Mouse (Mus musculus) limb, embryonic 12.5 days (tissue): ENCODE measurements around the gene 2810006K23Rik. TPM values are rescaled to one million over a fixed set of nuclear protein-coding genes. Genes with fewer than 3 reads are reported as not detected.
"Not testable (repeated sequence)": the region's sequence is repeated elsewhere in the genome, so short reads cannot be mapped to it uniquely, and the experiment has no call there.

Experiments
- ATAC-seq: fragments of 200-750 bp; cut with Nextera tagmentation; 2 replicates; pipeline ENCODE4 v1.8.0; 2017; ENCODE audit warnings: low read depth, moderate TSS enrichment; ENCODE audit not compliant: insufficient number of reproducible peaks, insufficient read depth, low FRiP score, low TSS enrichment
- H3K27ac ChIP-seq: fragments of 300-500 bp; sonication (generic); 2 replicates; pipeline ENCODE4 v1.5.1; 2016; ENCODE audit warnings: mild to moderate bottlenecking, moderate library complexity
- H3K27me3 ChIP-seq: fragments of 300-500 bp; sonication (generic); 2 replicates; pipeline ENCODE4 v1.6.1; 2016; ENCODE audit warnings: mild to moderate bottlenecking, moderate library complexity
- H3K36me3 ChIP-seq: fragments of 300-500 bp; sonication (generic); 2 replicates; pipeline ENCODE4 v1.6.1; 2016; ENCODE audit warnings: mild to moderate bottlenecking, moderate library complexity
- H3K4me1 ChIP-seq: fragments of 300-500 bp; sonication (generic); replicated peaks from 2 replicates; pipeline ENCODE4 v1.6.1; 2016
- H3K4me2 ChIP-seq: fragments of 300-500 bp; sonication (generic); 2 replicates; pipeline ENCODE4 v1.6.1; 2016; ENCODE audit warnings: mild to moderate bottlenecking, moderate library complexity
- H3K4me3 ChIP-seq: fragments of 300-500 bp; sonication (generic); replicated peaks from 2 replicates; pipeline ENCODE4 v1.5.1; 2016; ENCODE audit warnings: mild to moderate bottlenecking
- H3K9ac ChIP-seq: fragments of 300-500 bp; sonication (generic); replicated peaks from 2 replicates; pipeline ENCODE4 v1.6.1; 2016; ENCODE audit warnings: mild to moderate bottlenecking, moderate library complexity
- H3K9me3 ChIP-seq: fragments of 300-500 bp; sonication (generic); 2 replicates; pipeline ENCODE4 v1.6.1; 2016; ENCODE audit warnings: mild to moderate bottlenecking, moderate library complexity
- WGBS: fragments of 180-500 bp; shearing (Covaris S2); methylation state at CpG from one replicate; pipeline ENCODE4 v1.1.7; 2016; 5-methylcytosine and 5-hydroxymethylcytosine counted together
- polyA plus RNA-seq: library from polyadenylated mRNA; unstranded; fragments of >200 nt; fragmentation: Nextera tagmentation; extraction: Ambion mirVana; gene quantifications from 2 replicates; pipeline ENCODE4 v1.2.1, GENCODE M21; 2016

Gene 2810006K23Rik
- polyA plus RNA-seq, 1 experiment from 2014 or later = 17.2 TPM

- no peak for ATAC-seq
- H3K27me3 ChIP-seq = no peaks in the 10 kb centered on the region
- 93% methylated on average over 11 of the region's 11 CpGs for WGBS
These were observed 17.8 kb upstream of the 2810006K23Rik start for GRCm38 (mm10) chr5:124310091-124310490.

GRCm38 (mm10) chr5:124315498-124315897, 12.4 kb upstream of the 2810006K23Rik start:
- H3K27ac ChIP-seq = no peak overlapping the region
- ATAC-seq = no peak
- no peak overlapping the region for H3K9ac ChIP-seq
- H3K27me3 ChIP-seq = no peaks in the 10 kb centered on the region
- no peak overlapping the region for H3K4me2 ChIP-seq
- peaks cover 7% of the 10 kb centered on the region for H3K9me3 ChIP-seq
- H3K36me3 ChIP-seq = peaks cover 87% of the 10 kb centered on the region
- no peaks in the 10 kb centered on the region for H3K4me1 ChIP-seq
- 93% methylated on average over 9 of the region's 9 CpGs for WGBS
- no peak overlapping the region for H3K4me3 ChIP-seq

More at GRCm38 (mm10) chr5:124310091-124310490, 17.8 kb upstream of the 2810006K23Rik start:
- H3K36me3 ChIP-seq = peaks cover 94% of the 10 kb centered on the region
- no peak overlapping the region for H3K4me3 ChIP-seq
- no peak overlapping the region for H3K27ac ChIP-seq
- H3K9ac ChIP-seq = no peak overlapping the region
- no peaks in the 10 kb centered on the region for H3K4me1 ChIP-seq
- no peak overlapping the region for H3K4me2 ChIP-seq
- H3K9me3 ChIP-seq = peaks cover 7% of the 10 kb centered on the region

- H3K4me1 ChIP-seq = 0 out of 2 replicates have a peak, but pooled peaks cover under 1% of the 10 kb centered on the region
- no peak overlapping the region for H3K4me3 ChIP-seq
- 92% methylated on average over 11 of the region's 11 CpGs for WGBS
- no peak for ATAC-seq
- peaks cover 86% of the 10 kb centered on the region for H3K36me3 ChIP-seq
- no peak overlapping the region for H3K9ac ChIP-seq
- no peak overlapping the region for H3K4me2 ChIP-seq
- H3K27ac ChIP-seq = no peak overlapping the region
- peaks cover 7% of the 10 kb centered on the region for H3K9me3 ChIP-seq
- no peaks in the 10 kb centered on the region for H3K27me3 ChIP-seq
These were observed 11.9 kb upstream of the 2810006K23Rik start for GRCm38 (mm10) chr5:124315941-124316340.

- peaks cover 82% of the 10 kb centered on the region for H3K36me3 ChIP-seq
- H3K27me3 ChIP-seq = no peaks in the 10 kb centered on the region
- peaks cover 2% of the 10 kb centered on the region; the same call in 1 of the 2 replicates for H3K9me3 ChIP-seq
These were observed 10.2 kb upstream of the 2810006K23Rik start for GRCm38 (mm10) chr5:124317648-124318047.

GRCm38 (mm10) chr5:124326829-124327228, 1.1 kb upstream of the 2810006K23Rik start:
- H3K27ac ChIP-seq = peak overlapping the region; percentile 97
- peak overlapping the region; percentile 69 for H3K4me3 ChIP-seq
- peak overlapping the region; percentile 70 for H3K4me2 ChIP-seq
- H3K9ac ChIP-seq = peak overlapping the region; percentile 77
- H3K27me3 ChIP-seq = no peaks in the 10 kb centered on the region
- WGBS = 13% methylated on average over 8 of the region's 8 CpGs
- no peaks in the 10 kb centered on the region for H3K9me3 ChIP-seq
- no peak for ATAC-seq
- H3K4me1 ChIP-seq = peaks cover 14% of the 10 kb centered on the region
- peaks cover 22% of the 10 kb centered on the region for H3K36me3 ChIP-seq

More at GRCm38 (mm10) chr5:124317648-124318047, 10.2 kb upstream of the 2810006K23Rik start:
- H3K4me1 ChIP-seq = 0 out of 2 replicates have a peak, but pooled peaks cover 3% of the 10 kb centered on the region
- no peak for ATAC-seq
- WGBS = 91% methylated on average over 7 of the region's 7 CpGs
- H3K4me3 ChIP-seq = no peak overlapping the region
- no peak overlapping the region for H3K4me2 ChIP-seq
- no peak overlapping the region for H3K9ac ChIP-seq
- H3K27ac ChIP-seq = no peak overlapping the region

GRCm38 (mm10) chr5:124330086-124330485, 2.2 kb downstream of the 2810006K23Rik start:
- Histone ChIP-seq H3K9me3 (no peaks in the 10 kb centered on the region), H3K9ac (no peak overlapping the region), H3K36me3 (peaks cover 2% of the 10 kb centered on the region; the same call in 1 of the 2 replicates), H3K4me2 (no peak overlapping the region), H3K27me3 (no peaks in the 10 kb centered on the region), H3K27ac (no peak overlapping the region), H3K4me1 (peaks cover 14% of the 10 kb centered on the region), H3K4me3 (no peak overlapping the region)
- WGBS = 90% methylated on average over 6 of the region's 6 CpGs
- ATAC-seq = no peak

GRCm38 (mm10) chr5:124334392-124334791, 6.5 kb downstream of the 2810006K23Rik start:
- Histone ChIP-seq H3K9ac (no peak overlapping the region), H3K27ac (no peak overlapping the region), H3K36me3 (no peaks in the 10 kb centered on the region), H3K4me1 (peaks cover 6% of the 10 kb centered on the region; the same call in 1 of the 2 replicates), H3K9me3 (no peaks in the 10 kb centered on the region), H3K4me2 (no peak overlapping the region), H3K27me3 (no peaks in the 10 kb centered on the region), H3K4me3 (no peak overlapping the region)
- 52% methylated on average over 6 of the region's 6 CpGs for WGBS
- no peak for ATAC-seq

GRCm38 (mm10) chr5:124337103-124337502, 9.2 kb downstream of the 2810006K23Rik start:
- Histone ChIP-seq H3K4me3 (no peak overlapping the region), H3K27ac (no peak overlapping the region), H3K4me2 (no peak overlapping the region), H3K9ac (no peak overlapping the region), H3K4me1 (peaks cover 11% of the 10 kb centered on the region), H3K36me3 (no peaks in the 10 kb centered on the region), H3K9me3 (no peaks in the 10 kb centered on the region), H3K27me3 (no peaks in the 10 kb centered on the region)
- WGBS = 86% methylated on average over 9 of the region's 9 CpGs
- ATAC-seq = no peak

GRCm38 (mm10) chr5:124337909-124338308, 10.0 kb downstream of the 2810006K23Rik start:
- Histone ChIP-seq H3K4me2 (no peak overlapping the region), H3K27me3 (no peaks in the 10 kb centered on the region), H3K27ac (no peak overlapping the region), H3K4me1 (peaks cover 11% of the 10 kb centered on the region), H3K4me3 (no peak overlapping the region), H3K9ac (no peak overlapping the region), H3K9me3 (no peaks in the 10 kb centered on the region), H3K36me3 (no peaks in the 10 kb centered on the region)
- no peak for ATAC-seq
- WGBS = 23% methylated on average over 9 of the region's 9 CpGs

- Histone ChIP-seq H3K4me1 (peaks cover 11% of the 10 kb centered on the region), H3K9ac (no peak overlapping the region), H3K4me2 (no peak overlapping the region), H3K27me3 (no peaks in the 10 kb centered on the region), H3K4me3 (no peak overlapping the region), H3K9me3 (no peaks in the 10 kb centered on the region), H3K27ac (peak overlapping the region; percentile 62; the same call in 1 of the 2 replicates), H3K36me3 (no peaks in the 10 kb centered on the region)
- 89% methylated on average over 8 of the region's 8 CpGs for WGBS
- ATAC-seq = no peak
These were observed 10.9 kb downstream of the 2810006K23Rik start for GRCm38 (mm10) chr5:124338791-124339190.

- H3K27ac ChIP-seq, H3K4me2 ChIP-seq, H3K27me3 ChIP-seq, ATAC-seq, H3K9me3 ChIP-seq, H3K4me3 ChIP-seq, H3K9ac ChIP-seq: not testable (repeated sequence)
- H3K36me3 ChIP-seq = peaks cover 21% of the 10 kb centered on the region
- 56% methylated on average over 6 of the region's 6 CpGs for WGBS
- H3K4me1 ChIP-seq = peaks cover 11% of the 10 kb centered on the region
These were observed 14.0 kb downstream of the 2810006K23Rik start for GRCm38 (mm10) chr5:124341753-124342339.

GRCm38 (mm10) chr5:124342897-124343296, 15.0 kb downstream of the 2810006K23Rik start:
- Histone ChIP-seq H3K9ac (no peak overlapping the region), H3K4me3 (no peak overlapping the region), H3K27ac (no peak overlapping the region), H3K9me3 (no peaks in the 10 kb centered on the region), H3K27me3 (no peaks in the 10 kb centered on the region), H3K36me3 (peaks cover 26% of the 10 kb centered on the region), H3K4me1 (peaks cover 11% of the 10 kb centered on the region), H3K4me2 (no peak overlapping the region)
- WGBS = 80% methylated on average over 8 of the region's 8 CpGs
- ATAC-seq = no peak
